Mouse (Mus musculus): ENCODE results near the gene Ube4b.

The Ube4b gene

DNA sequence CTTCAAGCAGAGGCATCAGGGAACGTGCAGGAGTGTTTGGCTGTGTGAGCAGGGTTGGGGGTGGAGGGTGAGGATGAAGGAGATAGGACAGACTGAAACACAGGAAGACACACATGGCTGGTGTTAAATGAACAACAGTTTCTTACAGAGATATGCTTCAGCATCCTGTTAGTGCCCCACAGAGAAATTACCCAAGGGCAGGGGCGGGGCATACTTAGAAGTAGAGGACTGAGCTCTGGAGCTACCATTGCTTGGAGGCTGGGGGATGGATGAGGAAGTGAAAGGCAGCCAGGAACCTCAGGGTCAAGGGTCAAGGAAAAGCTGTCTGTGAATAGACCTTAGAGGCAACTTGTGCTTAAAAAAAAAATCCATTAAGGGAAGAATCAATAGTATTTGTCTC lies 85.9 kb downstream of the Ube4b start:
- no peak for DNase-seq (ENCODE audit: low read depth in 2 of 2, low spot score in 2 of 2)

DNA sequence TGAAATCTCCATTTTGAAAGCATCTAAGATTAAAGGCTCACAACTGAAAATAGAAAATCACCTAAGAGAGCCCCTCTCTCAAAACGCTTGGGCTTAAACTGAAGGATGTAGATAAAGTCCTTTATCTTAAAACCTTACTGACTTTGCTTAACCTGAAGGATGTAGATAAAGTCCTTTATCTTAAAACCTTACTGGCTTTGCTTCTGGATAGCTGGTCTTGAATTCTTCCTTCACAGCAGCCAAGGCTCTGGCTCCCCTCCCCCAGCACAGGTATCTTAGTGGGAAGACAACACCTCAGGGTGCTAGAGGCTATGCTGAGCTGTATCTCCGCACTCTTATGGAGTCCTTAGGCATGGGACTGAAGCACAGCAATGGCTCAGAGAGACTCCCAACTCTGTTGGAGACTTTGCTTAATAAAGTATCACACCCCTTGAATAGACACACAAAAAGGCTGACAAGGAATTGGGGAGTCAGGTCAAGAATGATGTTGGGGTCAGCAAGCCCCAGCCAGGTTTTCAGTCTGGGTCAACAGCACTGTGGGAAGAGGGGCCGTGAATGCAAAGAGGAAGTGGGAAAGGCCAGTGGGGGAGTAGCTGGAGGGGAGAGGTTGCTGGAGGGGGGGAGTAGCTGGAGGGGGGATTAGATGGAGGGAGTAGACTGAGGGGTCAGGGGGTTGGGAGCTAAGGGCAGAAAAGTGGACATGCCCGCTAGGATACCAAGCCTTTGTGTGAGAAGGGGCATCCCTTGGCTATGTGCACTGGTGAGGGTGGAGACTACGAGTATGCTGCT lies 86.9 kb downstream of the Ube4b start:
- no peak for DNase-seq (ENCODE audit: low read depth in 2 of 2, low spot score in 2 of 2)

DNA sequence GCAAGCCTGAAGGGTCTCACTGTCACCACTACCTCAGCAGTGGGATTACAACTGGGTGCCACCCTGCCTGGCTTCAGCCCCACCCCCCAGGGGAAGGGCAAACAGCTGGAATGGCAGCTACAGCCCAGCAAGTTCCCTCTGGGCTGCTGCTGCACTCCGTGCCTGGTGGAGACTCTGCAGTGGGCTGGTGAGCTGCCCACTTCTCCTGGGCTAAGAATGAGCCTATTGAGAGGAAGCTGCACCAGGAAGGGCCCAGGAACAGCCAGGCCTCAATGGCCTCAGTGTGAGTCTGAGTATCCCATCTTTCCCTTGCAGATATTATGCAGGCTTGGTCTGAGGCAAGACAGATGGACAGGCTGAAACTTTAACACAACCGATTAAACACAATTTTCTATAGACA lies 88.4 kb downstream of the Ube4b start:
- no peak for DNase-seq (ENCODE audit: low read depth in 2 of 2, low spot score in 2 of 2)

DNA sequence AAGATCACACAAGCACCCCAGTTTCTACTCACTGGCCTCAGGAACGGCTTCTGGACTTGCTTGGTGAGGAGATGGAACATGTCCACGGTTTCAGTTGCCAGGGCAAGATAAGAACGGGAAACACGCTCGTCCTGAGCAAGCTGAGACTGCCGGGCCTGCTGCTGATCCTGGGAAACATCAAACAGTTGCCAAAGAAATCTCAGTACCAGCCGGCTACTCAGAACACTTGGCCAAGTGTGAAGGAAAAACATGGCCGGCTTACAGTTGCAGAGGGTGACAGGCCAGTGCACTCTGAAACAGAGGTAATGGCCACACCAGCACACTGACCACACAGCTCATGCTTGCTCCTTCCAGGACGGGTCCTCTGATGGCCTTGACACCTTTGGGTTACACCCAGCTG lies 89.2 kb downstream of the Ube4b start:
- DNase-seq (ENCODE audit: low read depth in 2 of 2, low spot score in 2 of 2), result no peak

DNA sequence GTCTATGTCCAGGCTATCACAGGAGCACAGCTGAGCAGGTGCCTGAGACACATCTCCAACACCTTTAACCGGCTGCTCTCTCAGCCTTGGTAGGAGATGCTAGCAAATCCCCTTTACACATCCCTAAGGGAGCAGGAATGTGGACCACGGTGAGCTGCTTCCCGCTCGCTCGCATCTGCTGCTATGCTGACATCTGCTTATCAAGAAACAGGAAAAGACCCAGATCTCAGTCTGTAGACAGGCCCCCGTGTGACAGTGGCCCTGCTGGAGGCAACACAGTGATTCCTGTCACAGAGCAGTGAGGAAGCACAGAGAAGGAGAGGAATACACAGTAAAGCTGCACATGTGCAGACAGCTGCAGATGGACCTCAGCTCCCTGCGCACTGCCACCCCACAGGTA lies 90.2 kb downstream of the Ube4b start:
- no peak for DNase-seq (ENCODE audit: low read depth in 2 of 2, low spot score in 2 of 2)

DNA sequence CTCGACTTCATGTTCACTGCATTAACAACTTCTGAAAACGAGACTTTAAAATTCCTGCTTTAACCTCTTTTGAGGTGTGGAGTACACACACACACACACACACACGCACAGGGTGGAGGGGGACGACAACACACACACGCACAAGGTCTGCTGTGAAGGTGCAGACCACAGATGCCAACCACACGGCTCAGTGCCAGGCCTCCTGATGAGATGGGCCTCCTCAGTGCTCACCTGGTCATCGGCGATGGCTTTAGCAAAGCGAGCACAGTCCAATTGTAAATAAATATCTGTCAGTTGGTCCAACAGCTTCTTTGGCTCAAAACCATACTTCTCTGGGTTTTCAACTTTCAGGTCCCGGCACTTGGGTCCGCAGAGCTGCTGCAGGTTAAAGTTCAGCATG lies 91.7 kb downstream of the Ube4b start:
- DNase-seq (ENCODE audit: low read depth in 2 of 2, low spot score in 2 of 2), result no peak

DNA sequence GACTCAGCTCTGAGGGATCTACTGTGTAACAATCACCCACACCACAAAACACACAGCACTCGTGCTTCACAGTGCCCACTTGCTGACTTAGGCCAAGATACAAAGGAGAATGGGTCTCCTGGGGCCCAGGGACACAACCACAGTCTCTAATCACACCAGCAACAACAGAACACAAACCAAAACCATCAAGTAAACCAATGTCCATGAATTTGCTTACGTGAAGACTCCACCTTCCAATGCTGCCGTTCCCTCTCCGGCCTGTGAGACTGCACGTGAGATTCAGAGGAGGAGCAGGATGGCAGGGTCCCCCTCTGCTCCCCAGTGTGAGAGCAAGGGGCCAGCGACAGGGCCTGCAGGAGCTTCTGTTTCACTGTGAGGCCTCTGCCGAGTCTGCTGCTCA lies 93.8 kb downstream of the Ube4b start:
- DNase-seq (ENCODE audit: low read depth in 2 of 2, low spot score in 2 of 2), result no peak

DNA sequence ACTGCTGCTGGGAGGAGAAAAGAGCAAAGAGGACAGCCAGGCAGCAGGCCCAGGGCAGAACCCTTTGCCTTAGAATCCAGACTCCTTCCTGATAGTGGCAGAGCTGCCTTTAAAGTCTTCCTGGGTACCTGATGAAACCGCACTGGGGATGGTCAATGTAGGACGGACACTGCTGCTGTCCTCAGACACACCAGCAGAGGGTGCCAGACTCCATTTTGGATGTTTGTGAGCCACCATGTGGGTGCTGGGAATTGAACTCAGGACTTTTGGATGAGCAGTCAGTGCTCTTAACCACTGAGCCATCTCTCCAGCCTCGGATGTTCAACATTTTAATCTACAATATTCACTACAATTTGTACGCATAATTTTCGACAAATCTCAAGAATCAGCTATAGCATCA lies 96.1 kb downstream of the Ube4b start:
- no peak for DNase-seq (ENCODE audit: low read depth in 2 of 2, low spot score in 2 of 2)

DNA sequence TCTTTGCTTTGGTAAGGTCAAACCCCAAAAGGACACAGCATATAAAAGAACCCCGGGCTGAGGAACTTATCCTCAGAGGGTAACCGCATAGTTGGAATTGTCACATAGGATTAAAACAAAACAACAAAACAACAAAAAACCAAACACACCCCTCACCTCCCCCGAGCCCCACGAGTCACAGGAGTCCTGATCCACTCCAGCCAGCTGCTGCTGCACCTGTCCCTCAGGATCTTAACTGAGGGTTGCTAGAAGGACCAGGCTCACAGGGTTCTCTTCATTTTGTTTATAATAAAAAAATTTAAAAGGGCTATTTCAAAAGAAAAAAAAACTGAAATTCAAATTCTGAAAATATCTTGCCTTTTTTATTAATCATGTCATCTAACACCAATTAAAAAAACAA lies 97.8 kb downstream of the Ube4b start:
- no peak for DNase-seq (ENCODE audit: low read depth in 2 of 2, low spot score in 2 of 2)

DNA sequence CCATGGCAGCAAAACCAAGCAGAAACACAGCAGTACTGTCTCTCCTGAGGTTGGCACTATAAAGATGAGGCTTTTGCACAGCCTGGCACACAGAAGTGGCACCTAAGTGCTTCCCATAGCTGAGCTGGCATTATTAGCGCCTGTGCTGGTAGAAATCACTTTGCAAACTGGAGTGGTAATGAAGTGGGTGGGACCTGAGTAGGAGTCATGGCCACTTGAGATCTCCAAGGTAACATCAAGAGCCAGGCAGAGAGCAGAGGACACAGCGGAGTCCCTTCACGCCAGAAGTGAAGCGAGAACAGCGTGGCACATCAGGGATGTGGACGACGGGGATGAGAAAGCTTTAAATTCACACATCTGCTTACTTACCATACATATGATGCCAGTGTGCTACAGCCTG lies 99.3 kb downstream of the Ube4b start:
- no peak for DNase-seq (ENCODE audit: low read depth in 2 of 2, low spot score in 2 of 2)

DNA sequence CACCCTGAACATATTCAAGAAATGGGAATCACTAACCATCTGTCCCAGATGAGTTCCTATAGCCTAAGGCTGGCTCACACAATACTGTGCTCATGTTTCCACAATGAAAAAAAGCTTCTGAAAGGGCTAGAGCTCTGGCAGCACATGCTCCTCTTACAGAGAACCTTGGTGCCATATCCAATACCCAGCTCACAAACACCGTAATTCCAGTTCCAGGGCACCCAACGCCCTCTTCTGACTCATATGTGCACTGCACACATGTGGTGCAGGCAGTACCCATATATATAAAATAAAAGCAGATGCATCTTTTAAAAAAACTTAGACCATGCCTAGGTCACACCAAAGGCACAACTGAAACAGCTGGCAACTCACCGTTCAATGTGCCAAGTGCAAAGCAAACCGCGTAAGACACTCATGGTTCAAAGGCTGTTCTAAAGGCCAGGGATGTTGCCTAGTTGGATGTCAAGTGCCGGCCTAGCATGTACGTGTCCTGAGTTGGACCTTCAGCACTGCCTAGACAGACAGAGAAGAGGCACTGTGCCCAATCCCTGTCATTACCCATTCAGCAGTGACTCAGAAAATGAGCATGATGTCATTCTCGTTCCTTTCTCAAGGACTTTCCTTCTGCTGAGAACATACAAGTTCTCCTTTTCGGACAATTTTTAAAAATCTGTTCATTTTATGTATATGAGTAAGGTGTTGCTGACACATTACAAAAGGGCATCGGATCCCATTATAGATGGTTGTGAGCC lies 101.0 kb downstream of the Ube4b start:
- no peak for DNase-seq (ENCODE audit: low read depth in 2 of 2, low spot score in 2 of 2)

DNA sequence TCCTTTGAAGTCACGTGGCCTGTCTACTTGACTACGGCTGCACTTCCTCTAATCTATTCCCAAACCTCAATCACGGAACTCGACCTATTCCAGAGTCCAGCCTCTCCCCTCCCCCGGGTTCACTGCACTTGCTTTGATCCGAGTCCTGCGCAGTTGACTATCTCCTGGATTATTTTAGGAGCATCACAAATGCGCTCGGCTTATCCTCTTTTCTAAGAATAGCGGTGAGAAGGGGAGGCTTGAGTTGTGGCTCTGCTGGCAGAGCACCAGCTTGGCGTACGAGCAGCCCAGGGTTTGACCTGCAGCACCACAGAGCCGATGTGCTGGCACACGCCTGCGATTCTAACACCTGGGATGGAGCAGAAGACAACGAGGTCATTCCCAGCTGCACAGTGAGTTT lies 102.8 kb downstream of the Ube4b start:
- DNase-seq (ENCODE audit: low read depth in 2 of 2, low spot score in 2 of 2), result no peak

DNA sequence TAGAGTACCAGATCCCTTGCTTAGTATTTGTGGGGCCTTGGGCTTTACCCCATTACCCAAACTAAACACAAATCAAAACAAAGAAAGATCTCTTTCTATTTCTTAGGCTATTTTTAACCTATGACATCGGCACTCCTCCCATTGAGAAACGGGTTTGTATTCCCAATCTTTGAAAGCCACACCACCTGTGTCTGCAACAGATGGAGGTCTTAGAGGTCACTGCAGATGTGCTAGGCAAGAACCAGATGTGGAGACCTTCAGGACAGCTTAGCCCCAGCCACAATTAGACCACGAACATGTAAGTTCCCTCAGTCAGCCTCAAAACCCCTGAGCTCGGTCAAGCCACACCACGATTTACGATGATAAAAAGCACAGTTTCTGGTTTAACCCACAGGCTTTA lies 103.8 kb downstream of the Ube4b start:
- no peak for DNase-seq (ENCODE audit: low read depth in 2 of 2, low spot score in 2 of 2)

DNA sequence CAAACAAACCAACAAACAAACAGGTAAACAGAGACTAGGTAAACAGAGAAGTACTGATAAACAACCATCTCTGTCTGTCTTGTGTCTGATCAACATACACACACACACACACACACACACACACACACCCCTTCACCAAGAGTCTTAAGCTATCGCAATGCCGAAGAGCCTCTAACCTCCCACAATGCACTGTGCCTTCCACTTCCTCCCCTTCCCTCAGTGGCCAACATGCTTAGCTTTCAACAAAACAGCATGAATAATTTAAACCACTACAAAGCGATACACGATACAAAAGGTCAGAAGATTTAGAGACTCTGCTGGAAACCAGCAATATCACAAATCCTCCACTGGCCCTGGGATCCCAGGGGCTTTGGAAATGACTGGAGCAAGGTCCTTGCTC lies 104.3 kb downstream of the Ube4b start:
- peak in 1 of 2 experiments; percentile 21 for DNase-seq (ENCODE audit: low read depth in 2 of 2, low spot score in 2 of 2)

DNA sequence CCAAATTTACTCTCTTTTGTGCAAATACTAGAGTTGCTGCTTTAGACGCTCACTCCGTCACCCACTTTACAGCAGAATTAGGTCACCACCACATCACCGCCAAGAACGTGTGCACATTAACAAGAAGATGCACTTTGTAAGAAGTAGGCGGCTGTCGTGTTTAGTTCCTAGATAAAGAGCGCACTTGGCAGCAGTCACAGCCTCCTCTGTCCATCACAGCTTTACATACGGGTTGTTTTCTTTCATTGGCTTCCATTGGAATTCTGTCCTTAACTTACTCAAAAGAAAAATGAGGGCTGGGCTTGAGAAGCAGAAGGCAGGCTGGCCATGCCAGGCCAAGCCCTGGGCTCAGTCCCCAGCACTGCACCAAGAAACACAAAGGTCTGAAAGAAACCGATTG lies 107.5 kb downstream of the Ube4b start:
- DNase-seq (ENCODE audit: low read depth in 2 of 2, low spot score in 2 of 2), result no peak

DNA sequence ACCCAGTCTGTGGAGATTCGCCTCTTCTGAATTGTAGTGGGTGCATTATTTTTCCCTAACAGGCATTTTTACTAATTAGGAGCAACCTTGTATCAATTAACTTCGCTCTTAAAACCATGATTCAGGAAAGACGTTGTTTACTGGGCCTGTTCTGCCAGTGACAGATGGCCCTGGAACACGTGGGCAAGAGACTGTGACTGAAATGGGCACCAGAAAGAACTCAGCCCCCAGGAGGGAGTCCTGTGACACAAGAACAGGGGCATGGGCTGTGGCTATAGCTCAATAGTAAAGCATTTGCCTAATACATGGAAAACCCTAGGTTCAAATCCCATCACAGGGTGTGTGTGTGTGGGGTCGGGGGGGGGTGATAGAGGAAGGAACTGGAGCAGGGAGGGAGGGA lies 109.2 kb downstream of the Ube4b start:
- no peak for DNase-seq (ENCODE audit: low read depth in 2 of 2, low spot score in 2 of 2)

DNA sequence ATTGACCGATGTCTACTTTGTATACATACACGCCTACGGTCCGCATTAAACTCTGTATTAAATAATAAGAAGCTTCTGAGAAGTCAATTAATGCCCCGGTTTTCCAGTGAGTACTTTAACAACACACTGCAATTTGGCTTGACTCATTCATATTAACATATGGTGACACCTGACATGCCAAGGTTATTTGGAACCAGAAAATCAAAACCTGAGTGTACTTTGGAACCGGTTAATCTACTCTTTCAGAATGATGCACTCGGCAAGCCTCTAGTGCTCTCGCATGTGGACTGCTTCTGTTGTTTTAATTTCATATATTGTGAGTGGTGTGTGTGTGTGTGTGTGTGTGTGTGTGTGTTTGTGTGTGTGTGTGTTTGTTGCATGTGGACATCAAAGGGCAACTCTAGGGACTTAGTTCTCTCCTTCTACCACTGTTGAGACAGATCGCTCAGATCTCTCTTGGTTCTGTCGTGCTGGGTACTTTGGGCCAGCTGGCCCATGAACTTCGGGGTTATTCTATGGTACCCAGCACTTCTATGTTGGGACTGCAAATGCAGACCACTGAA lies 112.2 kb downstream of the Ube4b start:
- DNase-seq (ENCODE audit: low read depth in 2 of 2, low spot score in 2 of 2), result no peak

DNA sequence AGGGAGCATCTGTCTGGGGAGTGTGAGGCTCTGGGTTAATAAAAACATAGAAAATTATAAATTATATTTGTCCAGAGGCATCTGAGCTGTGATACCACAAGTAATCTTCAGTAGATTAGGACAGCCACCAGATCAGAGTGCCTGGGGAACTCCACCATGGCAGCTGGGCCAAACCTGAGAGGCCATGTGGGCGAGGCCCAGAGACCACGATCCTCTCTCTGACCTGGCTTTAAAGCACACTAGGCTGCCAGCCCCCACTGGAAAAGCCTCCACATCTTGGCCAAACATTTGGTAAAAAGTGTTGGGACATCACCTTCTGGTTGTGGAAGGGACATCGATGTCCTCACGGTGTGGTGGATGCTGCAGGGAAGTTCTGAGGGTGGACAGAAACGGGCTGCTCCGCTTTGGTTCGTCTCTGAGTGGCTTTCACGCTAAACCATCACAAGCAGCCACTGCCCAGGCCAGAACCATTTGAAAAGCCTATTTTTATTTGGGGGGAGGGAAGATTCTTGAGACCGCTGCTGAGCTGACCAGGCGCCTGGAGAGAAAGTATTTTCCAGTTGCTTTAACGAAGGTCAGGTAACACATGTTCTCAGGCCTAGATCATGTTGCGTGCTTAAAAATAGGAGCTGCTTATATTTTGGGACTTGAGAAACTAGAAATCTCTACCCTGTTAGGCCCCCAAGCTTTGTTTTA lies 112.8 kb downstream of the Ube4b start:
- DNase-seq (ENCODE audit: low read depth in 2 of 2, low spot score in 2 of 2), result no peak

DNA sequence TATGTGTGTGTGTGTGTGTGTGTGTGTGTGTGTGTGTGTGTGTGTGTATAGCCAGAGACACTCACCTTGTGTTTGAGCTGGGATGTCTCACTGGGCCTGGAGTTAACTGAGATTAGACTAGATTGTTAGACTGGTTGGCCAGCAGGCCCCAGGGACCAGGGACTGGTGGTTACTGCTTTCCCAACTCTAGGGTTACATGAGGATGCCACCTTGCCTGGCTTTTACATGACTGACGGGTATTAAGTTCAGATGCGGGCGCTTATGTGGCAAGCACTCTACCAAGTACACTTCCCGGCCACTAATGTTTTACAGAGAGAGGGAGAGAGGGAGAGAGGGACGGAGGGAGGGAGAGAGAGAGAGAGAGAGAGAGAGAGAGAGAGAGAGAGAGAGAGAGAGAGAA lies 114.6 kb downstream of the Ube4b start:
- no peak for DNase-seq (ENCODE audit: low read depth in 2 of 2, low spot score in 2 of 2)

DNA sequence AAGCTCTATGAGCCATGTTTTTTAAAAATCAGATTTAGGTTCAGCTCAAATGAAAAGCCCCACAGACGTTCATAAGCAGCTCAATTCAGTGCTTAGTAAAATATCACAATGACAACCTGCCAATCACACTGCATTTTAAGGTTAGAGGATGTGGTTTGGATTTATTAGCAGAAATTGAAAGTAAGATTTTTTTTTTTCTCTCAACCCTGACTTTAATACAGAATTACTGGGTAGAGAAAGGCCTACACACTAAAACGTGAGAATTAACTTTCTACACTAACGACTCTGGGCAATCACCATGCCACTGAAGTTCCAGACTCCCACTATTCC lies 118.1 kb downstream of the Ube4b start:
- DNase-seq (ENCODE audit: low read depth in 2 of 2, low spot score in 2 of 2), result no peak

DNA sequence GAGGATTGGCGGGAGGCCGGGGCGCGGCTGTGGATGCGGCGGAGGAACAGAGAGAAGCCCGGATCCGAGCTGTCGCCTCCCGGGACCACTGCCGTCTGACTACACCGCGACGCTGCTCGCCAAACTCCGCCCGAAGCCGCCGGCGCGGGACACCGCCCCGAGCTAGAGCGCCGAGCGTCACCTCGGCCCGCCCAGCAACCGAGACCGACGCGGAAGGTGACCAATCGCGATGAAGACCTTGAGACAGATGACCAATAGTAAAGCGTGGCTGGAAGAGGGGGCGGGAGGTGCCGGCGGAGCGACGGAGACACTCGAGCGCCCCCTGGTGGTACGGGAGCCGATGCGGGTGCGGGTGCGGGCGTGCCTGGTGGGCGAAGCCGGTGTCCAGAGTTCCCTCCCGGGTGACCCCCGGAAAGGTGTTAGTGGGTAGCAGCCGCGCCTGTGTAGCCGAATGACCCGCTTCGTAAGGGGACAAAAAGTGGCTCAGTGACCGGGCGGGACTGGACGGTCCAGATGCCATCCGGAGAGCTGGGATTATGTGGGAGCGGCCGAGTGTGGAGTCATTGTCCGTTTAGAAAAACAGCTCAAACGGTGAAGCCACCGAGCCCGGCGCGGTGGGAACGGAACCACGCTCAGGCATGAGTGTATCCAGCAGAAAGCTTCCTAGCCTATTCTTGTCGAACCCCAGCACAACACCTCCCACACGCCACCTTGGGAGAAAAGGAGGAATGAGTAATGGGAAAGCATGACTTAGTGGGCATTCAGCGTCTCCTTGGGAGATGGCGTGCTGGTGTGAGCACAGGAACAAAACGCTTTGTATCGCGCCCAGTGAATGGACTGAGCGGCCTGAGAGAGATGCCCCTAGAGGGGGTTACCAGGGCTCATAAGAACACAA lies 118.7 kb downstream of the Ube4b start, which contains the start of gene Kif1b:
Gene Kif1b (minus strand): TSS at position 98 of the 895 bp plus-strand sequence.
- peak; percentile 98 to 99 for DNase-seq (ENCODE audit: low read depth in 2 of 2, low spot score in 2 of 2)
